Mouse (Mus musculus) olfactory bulb, adult 2 months (tissue): ENCODE measurements around the gene Plekhg6. TPM values are rescaled to one million over a fixed set of nuclear protein-coding genes. Genes with fewer than 3 reads are reported as not detected.

Experiments used
- H3K27ac ChIP-seq: fragments of 200-500 bp; 2 replicates; pipeline ENCODE4 v1.5.1; 2012; ENCODE audit warnings: low read depth, low read length; ENCODE audit not compliant: insufficient read depth
- H3K4me1 ChIP-seq: fragments of 200-500 bp; 2 replicates; pipeline ENCODE4 v1.6.1; 2012; ENCODE audit warnings: low read length; ENCODE audit not compliant: control insufficient read depth, insufficient read depth
- H3K4me3 ChIP-seq: fragments of 200-500 bp; 2 replicates; pipeline ENCODE4 v1.5.1; 2012; ENCODE audit warnings: mild to moderate bottlenecking, low read depth, low read length, moderate library complexity; ENCODE audit not compliant: insufficient read depth
- CTCF ChIP-seq: fragments of 200-500 bp; IDR thresholded peaks from 2 replicates; pipeline ENCODE4 v1.5.1; 2012; ENCODE audit warnings: low read depth, mild to moderate bottlenecking, low read length, moderate library complexity; ENCODE audit not compliant: insufficient read depth
- POLR2A ChIP-seq: fragments of 200-500 bp; IDR thresholded peaks from 2 replicates; pipeline ENCODE4 v1.6.1; 2012; ENCODE audit warnings: mild to moderate bottlenecking, low read depth, low read length, moderate library complexity; ENCODE audit not compliant: insufficient read depth
- WGBS: fragments of 180-500 bp; shearing (Covaris S2); methylation state at CpG from one replicate; pipeline ENCODE4 v1.1.7; 2018; 5-methylcytosine and 5-hydroxymethylcytosine counted together
- polyA plus RNA-seq: library from polyadenylated mRNA; stranded (reverse); fragments of >200 nt; gene quantifications from 2 replicates; pipeline ENCODE4 v1.2.4, GENCODE M21; 2012; ENCODE audit warnings: low replicate concordance; ENCODE audit not compliant: missing spikeins, insufficient read depth, insufficient read length

Plekhg6 gene
- polyA plus RNA-seq, 1 experiment, result not detected

GRCm38 (mm10) chr6:125350231-125350994 lies 30.2 kb downstream of the Plekhg6 start:
- Histone ChIP-seq H3K27ac (no peak overlapping the region; the same call in 1 of the 2 replicates), H3K4me1 (peaks cover 48% of the 10 kb centered on the region), H3K4me3 (peak overlapping the region; percentile 46)
- TF ChIP-seq POLR2A, result no peak
- TF ChIP-seq CTCF, result no peak
- 62% methylated on average over 20 of the region's 20 CpGs for WGBS

- 14% methylated on average over 27 of the region's 27 CpGs for WGBS
- H3K27ac ChIP-seq, result peak overlapping the region; percentile 43; the same call in 1 of the 2 replicates
- TF ChIP-seq POLR2A, result no peak
- TF ChIP-seq CTCF, result no peak
- H3K4me3 ChIP-seq, result peak overlapping the region; percentile 46
- H3K4me1 ChIP-seq, result peaks cover 41% of the 10 kb centered on the region
Measured at GRCm38 (mm10) chr6:125349575-125350230, 30.9 kb downstream of the Plekhg6 start.

DNA sequence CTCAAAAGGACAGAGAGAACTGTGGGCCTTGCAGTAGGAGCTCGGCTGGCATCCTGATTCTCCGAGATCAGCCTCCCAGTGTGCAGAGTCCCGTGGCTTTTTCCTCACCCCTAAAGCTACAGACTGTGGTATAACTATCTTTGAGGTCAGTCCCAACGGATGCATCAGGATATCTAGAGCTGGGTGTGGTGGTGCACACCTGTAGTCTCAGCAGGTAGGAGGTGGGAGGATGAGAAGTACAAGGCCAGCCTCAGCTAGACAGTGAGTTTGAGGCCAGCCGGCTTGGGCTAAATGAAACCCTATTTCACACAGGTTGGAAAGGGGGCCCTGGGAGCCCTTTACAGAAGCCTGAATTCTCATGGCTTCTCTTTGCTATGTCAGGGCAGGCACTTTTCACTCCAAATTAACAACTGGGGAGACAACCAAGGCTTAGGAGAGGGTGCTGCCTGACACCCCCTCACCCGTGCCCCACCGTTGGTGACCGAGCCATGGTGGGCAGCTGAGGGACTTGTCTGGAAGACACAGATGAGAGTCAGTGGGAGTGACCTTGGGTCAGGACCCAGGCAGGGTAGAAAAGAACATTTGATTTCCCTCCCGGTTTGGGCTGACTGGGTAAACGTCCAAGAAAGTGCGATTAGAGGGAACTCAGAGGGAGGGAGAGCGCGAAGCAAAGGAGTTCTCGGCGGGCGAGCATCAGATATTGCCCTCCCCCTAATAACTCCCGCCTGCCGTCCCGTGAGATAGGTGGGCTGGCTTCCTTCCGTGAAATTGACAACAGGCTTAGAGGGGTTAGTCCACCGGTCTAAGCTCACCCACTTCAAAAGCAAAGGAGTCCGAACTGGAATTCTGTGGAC lies 31.6 kb downstream of the Plekhg6 start, which contains the start of gene Tnfrsf1a:
Gene Tnfrsf1a (plus strand): TSS at position 642 of the 854 bp plus-strand sequence.
- no peak for TF ChIP-seq CTCF
- TF ChIP-seq POLR2A, result no peak
- Histone ChIP-seq H3K4me3 (peak within 1 kb of the TSS; percentile 46), H3K4me1 (peaks cover 35% of the 10 kb centered on the region), H3K27ac (peak within 1 kb of the TSS; percentile 43; the same call in 1 of the 2 replicates)
- 21% methylated on average over 22 of the region's 22 CpGs for WGBS

DNA sequence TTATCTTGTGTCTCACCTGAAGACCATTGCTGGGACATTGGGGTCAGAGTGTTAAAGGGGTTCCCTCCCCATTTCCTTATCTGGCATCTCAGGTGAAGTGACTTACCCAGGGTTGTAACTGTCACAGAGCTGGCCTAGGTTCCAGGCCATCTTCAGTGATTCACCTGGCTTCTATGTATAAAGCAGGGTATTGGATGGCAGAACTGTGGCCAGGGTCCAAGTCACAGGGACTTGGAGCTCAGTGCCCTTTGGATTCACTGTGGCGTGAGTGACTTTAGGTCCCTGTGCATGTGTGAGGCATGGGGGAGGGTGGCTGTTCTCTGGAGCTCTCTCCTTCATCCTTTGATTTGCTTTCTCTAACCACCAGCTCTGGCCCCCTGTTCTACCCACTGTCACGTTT lies 34.6 kb downstream of the Plekhg6 start:
- Histone ChIP-seq H3K27ac (no peak overlapping the region), H3K4me3 (no peak overlapping the region), H3K4me1 (peaks cover 20% of the 10 kb centered on the region)
- WGBS, result 85% methylated on average over 2 of the region's 2 CpGs
- TF ChIP-seq POLR2A, result no peak
- no peak for TF ChIP-seq CTCF

- TF ChIP-seq CTCF (no peak), POLR2A (no peak)
- WGBS, result 94% methylated on average over 1 of the region's 1 CpGs
- Histone ChIP-seq H3K4me1 (peaks cover 20% of the 10 kb centered on the region), H3K27ac (no peak overlapping the region), H3K4me3 (no peak overlapping the region)
Measured at GRCm38 (mm10) chr6:125345625-125346024, 35.0 kb downstream of the Plekhg6 start.

- peaks cover 15% of the 10 kb centered on the region for H3K4me1 ChIP-seq
- H3K27ac ChIP-seq, result no peak overlapping the region
- TF ChIP-seq CTCF (no peak), POLR2A (no peak)
- WGBS, result 84% methylated on average over 4 of the region's 4 CpGs
- no peak overlapping the region for H3K4me3 ChIP-seq
Measured at GRCm38 (mm10) chr6:125344866-125345265, 35.7 kb downstream of the Plekhg6 start.

DNA sequence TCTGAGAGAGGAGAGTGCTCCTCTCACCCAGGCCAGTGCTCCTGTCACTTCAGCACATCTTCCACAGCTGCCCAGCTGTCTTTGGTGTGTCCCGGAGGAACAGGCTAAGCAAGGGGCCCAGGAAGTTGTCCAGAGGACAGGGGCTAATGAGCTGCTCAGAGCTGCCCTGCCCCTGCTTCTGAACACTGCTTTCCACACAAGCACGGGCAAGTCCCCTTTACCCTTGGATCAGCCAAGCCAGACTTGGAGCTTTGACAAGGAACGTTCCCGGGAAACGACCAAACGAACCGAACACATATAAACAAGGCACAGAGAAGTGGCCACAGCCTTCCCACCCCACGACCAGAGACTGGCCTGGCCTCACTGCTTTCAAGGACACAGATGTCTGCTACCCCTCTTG lies 36.5 kb downstream of the Plekhg6 start:
- TF ChIP-seq CTCF (no peak), POLR2A (no peak)
- Histone ChIP-seq H3K4me1 (peaks cover 7% of the 10 kb centered on the region), H3K4me3 (no peak overlapping the region), H3K27ac (no peak overlapping the region)
- 40% methylated on average over 8 of the region's 8 CpGs for WGBS

DNA sequence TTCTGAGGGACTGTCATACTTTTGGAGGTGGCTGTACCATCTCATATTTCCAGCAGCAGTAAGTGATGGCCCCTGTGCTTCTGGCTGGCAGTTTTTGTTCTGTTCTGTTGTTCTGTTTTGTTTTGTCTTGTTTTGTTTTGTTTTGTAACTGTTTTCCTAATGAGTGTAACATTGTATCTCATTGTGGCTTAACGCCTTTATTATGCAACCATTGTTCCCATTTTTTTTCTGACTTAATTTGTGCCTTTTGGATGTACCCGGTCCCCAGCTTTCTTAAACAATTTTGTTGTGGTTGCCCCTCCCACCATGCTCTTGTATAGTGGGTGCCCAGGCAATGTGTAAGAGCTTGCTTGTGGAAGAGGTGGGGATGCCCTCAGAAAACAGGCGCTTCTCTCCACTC lies 38.4 kb downstream of the Plekhg6 start:
- 43% methylated on average over 3 of the region's 3 CpGs for WGBS

More for the DNA sequence above, 38.4 kb downstream of the Plekhg6 start:
- H3K27ac ChIP-seq, result no peak overlapping the region
- peaks cover 3% of the 10 kb centered on the region; the same call in 1 of the 2 replicates for H3K4me1 ChIP-seq
- no peak overlapping the region for H3K4me3 ChIP-seq
- no peak for TF ChIP-seq POLR2A
- no peak for TF ChIP-seq CTCF
